Mouse (Mus musculus) adrenal gland, adult (tissue): ENCODE measurements around the gene 1700020N01Rik.

Experiments used
- DNase-seq, 2 experiments: peaks; one replicate each; pipeline ENCODE4 v3.0.0; 2022 to 2023; ENCODE audit warnings: low spot score in 1 of 2; ENCODE audit not compliant: inconsistent age in 2 of 2

The 1700020N01Rik gene

GRCm38 (mm10) chr10:21659576-21660246 is 66.8 kb downstream of the 1700020N01Rik start:
- no peak for DNase-seq

- peak; percentile 63 to 72 for DNase-seq
Measured at GRCm38 (mm10) chr10:21668976-21669375, 76.0 kb downstream of the 1700020N01Rik start.

DNA sequence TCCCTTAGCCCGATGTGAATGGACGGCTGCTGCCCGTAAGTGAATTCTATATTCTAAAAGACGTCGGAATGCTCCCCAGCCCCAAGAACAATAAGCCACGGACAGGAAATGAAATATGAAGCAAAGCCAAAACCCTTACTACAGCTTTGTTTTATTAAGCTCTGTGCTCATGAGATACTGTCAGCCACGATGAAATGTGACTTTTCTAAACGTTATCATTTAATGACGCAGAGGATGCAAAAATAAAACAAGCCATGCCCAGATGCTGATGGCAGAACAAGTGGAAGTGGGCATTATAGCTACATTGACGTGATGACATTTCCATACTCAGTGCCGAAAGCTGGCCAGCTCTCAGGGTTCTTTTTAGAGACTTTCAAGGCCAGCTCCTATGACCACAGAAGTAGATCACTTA is 76.8 kb downstream of the 1700020N01Rik start:
- DNase-seq, result peak; percentile 56 to 85

DNA sequence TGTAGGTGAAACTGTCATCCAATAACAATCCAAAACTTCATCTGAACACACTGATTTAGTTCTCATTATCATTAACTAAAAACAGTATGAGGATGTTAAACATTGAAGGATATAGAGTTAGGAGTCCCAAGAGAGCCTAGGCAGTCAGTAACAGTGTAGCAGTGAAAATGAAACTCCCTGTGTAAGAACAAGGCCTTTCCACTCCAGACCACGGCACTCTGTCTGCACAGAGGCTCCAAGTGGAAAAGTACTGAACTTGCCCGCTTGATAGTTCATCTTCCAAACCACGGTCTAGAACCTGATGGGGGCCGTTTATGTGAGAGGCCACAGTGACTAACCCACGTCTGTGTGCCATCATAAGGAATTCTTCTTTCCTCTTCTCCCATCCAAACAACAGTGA is 77.2 kb downstream of the 1700020N01Rik start:
- DNase-seq, result peak; percentile 48 to 87
